Mouse (Mus musculus) left cerebral cortex, adult 11 months (tissue): ENCODE results near the gene Gnaz.

Experiments used
- DNase-seq: peaks from one replicate; pipeline ENCODE4 v3.0.0; 2022; ENCODE audit warnings: low spot score

The Gnaz gene

GRCm38 (mm10) chr10:74969266-74969665 lies 2.3 kb downstream of the Gnaz start:
- DNase-seq = no peak

DNA sequence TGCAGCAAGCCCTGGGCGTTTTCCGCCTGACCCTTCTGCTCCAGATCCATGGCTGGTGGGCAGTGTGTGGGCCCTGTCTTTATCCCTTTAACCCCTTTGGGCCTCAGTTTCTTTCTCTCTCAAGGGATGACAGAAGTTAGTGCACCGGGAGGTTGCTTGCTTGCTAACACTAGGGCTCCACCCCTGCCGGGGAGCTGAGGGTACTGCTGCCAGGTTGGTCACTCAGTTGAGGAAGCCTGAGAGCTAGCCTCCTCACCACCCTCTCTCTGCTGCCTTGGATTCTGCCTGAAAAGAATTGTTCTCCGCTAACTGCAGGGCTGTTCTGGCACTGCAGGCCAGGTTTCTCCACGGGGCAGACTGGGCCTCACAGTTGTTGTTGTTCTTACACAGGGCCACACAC lies 6.0 kb downstream of the Gnaz start:
- DNase-seq = no peak

DNA sequence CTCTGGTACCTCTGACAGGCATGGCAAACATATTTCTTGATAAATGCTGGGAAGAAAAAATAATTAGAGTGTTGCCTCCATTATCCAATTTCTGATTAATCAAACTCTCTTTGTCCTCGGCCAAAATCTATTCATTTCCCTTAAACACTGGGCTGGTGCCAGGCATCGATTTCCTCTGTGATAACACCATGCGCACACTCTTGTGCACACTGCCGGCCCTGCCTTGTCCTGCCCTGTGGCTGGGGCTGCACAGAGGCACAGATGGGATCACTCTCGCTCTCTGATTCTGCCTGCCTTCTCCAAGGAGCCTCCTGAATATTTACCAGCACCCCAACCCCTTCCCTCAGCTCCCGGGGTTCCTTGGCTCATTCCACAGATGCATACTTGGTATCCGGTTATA lies 8.6 kb downstream of the Gnaz start:
- no peak for DNase-seq

GRCm38 (mm10) chr10:74976429-74976828 lies 9.5 kb downstream of the Gnaz start:
- DNase-seq = no peak

GRCm38 (mm10) chr10:74978056-74978455 lies 11.1 kb downstream of the Gnaz start:
- no peak for DNase-seq

DNA sequence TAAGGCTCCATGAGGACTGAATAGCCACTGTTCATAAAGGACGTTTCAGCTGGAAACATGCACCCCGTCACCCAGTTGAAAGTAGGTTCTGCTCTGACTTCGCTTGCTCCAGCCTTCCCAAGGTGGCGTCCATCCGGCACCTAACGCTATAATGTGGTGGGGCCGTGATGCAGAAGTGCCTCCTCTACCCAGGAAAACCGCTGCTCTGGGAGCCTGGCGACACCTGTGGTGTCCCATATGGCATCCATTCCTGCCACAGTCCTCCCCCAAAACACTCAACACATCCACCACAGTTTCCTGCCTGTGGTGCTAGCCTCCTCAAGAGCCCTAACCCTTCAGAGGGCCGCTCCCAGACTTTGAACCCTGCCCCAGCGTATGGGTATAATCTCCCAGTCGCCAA lies 14.2 kb downstream of the Gnaz start:
- DNase-seq = no peak

- DNase-seq = no peak
Measured at GRCm38 (mm10) chr10:74983176-74983575, 16.2 kb downstream of the Gnaz start.

GRCm38 (mm10) chr10:74987698-74988470 lies 20.9 kb downstream of the Gnaz start:
- no peak for DNase-seq

DNA sequence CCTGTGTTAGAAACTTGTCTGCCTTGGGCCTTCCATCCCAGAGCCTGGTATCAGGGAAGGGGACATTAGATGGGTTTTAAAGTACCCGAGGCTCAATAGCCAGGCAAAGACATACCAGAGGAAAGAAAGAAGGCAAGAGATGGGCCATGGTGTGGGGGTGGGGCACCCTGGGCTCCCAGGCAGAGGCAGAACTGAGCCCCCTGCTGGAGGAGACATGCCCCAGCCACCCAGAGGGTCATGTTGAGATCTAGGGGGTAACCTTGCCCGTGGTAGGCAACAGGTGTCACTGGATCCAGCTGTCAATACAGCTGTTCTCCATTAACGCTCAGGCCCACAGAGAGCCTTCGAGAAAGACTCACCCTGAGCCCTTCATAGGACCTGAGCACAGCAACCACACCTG lies 22.8 kb downstream of the Gnaz start:
- no peak for DNase-seq

DNA sequence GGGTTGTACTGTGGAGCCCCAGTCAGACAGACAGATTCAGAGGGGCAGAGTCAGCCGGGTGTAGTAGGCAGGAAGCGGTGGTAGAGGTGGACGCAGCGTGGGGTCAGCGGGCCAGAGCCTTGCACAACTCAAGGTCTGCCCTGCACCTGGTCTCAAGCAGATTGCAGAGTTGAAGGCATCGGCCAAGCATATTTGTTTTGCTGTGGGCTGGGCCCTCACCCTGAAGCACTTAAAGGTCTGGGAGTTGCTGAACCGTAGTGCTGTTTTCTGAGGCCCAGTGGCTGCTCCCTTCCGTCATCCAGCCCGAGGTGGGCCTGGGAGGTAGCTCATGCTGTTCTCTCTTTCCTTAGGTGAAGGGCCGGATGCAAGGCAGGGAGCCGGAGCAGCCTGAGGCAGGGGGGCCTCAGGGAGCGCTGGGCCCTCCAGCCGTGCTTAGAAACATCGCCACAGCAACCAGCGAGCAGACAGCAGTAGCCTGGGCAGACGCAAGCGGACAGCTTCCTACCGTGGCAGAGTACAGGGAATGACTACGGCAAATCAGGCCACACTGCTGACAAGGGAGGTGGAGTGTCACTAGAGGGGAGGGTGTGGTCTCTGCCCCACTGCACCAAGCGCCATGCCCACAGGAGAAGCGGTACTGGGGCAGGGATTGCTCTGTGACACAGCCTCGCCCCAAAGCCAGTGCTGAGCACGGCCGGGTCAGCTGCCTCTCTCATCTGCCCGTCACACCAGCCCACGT lies 23.8 kb downstream of the Gnaz start:
- DNase-seq = no peak

DNA sequence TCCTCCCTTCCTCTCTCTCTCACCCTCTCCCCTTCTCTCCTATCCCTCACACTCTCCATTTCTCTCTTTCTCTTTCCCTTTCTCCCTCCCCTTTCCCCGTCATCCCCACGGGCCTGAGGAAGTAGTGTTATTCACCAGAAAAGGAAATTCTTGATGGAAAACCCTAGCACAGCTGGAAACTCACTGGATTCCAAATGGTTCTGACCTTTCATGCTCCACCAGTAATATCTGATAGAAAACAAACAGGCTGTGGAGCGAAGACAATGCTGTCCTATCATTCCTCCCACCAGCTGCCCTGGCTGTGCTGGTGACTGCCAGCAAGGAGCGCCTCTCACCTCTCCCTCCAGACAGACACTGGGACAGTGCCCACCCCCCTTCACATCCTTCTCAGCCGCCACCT lies 27.9 kb downstream of the Gnaz start:
- no peak for DNase-seq

GRCm38 (mm10) chr10:74995377-74995776 lies 28.4 kb downstream of the Gnaz start:
- no peak for DNase-seq

GRCm38 (mm10) chr10:75001391-75001790 lies 34.4 kb downstream of the Gnaz start:
- no peak for DNase-seq

- DNase-seq = no peak
Measured at GRCm38 (mm10) chr10:75004067-75004466, 37.1 kb downstream of the Gnaz start.

DNA sequence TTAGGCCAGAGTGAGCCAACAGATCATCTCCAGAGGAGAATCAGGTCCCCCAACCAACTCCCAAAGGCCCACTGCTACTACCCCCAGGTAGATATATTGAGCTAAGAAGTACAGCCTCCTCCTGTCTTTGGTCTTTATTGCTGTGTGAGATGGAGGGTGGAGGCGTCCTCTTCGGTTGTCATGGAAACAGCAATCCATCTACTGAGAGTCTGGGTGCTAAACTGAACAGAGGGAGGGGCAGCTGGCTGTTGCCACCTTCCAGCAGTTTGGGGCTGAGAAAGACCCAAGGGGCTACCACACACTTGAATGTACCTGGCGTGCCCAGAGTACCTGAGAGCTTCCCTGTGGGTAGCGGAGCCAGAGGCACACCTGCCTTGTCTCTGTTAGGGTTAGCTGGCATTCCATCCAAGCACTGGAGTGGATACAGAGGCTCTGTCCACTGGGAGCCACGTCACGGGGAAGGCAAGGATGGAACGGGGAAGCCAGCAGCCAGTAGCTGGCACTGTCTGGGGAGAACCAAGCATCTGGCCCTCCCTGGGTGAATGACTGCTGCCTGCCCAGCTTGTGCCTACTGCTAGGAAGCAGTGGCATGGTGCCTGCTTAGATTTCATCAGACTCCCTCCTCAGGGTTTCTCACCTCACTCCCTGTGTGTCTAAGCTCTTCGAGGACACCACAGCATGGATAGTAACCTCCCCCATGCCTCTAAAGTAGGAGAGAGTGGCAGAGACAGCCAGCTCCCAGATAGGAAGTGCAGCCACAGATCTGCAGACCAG lies 40.1 kb downstream of the Gnaz start:
- peak; percentile 69 for DNase-seq

DNA sequence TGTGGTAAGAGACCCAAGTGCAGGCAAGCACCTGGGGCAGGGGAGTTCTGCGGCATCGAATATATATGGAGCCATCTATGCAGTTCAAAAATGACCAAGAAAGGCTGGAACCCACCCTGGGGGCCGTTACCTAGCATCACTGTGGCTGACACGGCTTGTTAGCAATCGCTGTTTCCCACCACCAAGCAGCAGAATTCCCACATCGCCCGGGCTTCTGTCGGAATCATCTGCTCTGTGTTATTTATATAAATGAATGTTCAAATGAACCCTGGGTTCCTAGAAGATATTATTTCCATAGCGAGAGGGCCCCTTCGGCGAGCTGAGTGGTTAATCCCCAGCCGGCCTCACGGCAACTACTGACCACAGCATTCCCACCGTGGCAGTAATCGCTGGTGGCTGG lies 43.7 kb downstream of the Gnaz start:
- DNase-seq = no peak

GRCm38 (mm10) chr10:75015465-75015864 lies 48.5 kb downstream of the Gnaz start:
- DNase-seq = no peak

- DNase-seq = no peak
Measured at GRCm38 (mm10) chr10:75016481-75016880, 49.5 kb downstream of the Gnaz start.

- no peak for DNase-seq
Measured at GRCm38 (mm10) chr10:75020271-75020670, 53.3 kb downstream of the Gnaz start.

DNA sequence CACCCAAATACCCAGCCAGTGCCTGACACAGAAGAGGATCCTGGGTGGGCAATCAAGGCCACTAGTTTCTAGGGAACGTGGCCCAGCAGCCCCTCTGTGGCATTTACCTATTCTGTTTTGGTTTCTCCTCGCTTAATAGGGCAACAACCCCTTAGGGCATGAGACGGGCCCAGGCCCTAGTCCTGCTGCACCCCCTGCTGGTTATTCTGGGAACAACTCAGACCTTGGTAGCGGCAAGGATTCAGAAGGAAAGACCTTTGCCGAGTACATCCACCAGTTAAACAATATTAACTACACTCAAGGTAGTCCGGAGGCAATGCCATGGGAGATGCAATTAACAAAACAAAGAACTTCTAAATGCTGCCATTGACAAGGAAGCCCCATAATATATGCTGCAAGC lies 54.2 kb downstream of the Gnaz start:
- DNase-seq = peak; percentile 71

DNA sequence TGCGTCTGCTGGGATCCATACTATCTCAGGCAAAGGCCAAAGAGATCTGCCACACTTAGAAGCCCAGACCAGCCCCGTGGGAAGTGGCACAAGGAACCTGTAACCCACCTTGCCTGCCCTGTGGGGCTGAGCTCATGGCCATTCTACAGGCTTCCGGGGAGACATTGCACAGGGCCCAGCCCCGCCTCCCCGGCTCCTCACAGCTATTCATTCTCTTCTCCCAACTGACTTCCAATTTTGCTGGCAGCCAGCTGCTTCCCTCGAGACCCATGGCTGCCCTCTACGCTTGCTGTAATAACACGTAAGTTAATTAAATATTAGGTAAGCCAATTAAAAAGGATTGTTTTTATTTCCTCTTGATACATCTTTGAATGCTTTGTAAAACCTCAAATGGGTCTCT lies 59.5 kb downstream of the Gnaz start:
- DNase-seq = no peak

GRCm38 (mm10) chr10:75028743-75029142 lies 61.8 kb downstream of the Gnaz start:
- no peak for DNase-seq

DNA sequence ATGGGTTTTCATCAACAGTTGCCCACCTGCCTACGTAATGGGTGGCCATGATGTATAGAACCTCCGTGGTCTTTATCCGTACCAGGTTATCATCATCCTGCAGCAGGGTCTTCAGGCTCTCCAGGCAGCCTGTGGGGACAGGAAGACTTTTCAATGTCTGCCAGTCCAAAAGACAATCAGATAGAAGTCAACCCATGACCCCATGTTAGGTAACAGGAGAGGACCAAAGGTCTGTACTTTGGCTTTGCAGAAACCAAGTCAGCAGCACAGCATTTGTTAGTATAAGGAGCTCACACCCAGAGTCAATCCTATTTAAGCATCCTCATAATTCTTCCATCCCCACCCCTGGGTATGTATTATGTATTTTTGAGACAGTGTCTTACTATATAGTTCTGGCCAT lies 62.7 kb downstream of the Gnaz start:
- no peak for DNase-seq
